In the genomic region with DNA sequence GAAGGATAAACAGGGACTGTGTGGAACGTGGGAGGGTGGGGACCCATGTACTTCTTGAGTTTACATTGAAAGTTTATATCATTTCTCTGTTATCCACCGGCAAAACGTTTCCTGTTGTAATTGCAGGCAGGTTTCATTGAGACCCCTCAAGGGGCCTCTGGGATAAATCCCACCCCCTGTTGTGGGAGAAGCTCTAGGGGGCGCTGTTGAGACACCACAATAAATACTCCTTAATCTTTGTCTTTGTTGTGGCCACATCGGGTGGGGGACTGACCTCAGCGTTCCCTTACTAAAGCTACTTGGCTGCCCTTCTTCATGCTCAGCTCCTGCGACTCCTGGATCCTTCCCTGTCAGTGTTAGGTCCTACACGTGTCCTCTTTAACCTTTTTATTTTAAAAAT, we compare ENCODE assay signal across 1 mouse cellular context.
TF ChIP-seq lines count a peak whose summit lies in the region.

No protein-coding gene starts in this region.

TF ChIP-seq in MEL, 35 proteins besides CTCF, POLR2A, EP300 and RAD21:
- TF ChIP-seq SMC3 (IDR thresholded peaks at IDR 0.05; ENCODE audit: low read depth, low read length) (no peak), HCFC1 (IDR thresholded peaks at IDR 0.05; ENCODE audit: low read depth, low read length) (no peak), MYB (IDR thresholded peaks at IDR 0.05; ENCODE audit: low read depth, low read length) (no peak), MAX (IDR thresholded peaks at IDR 0.05; ENCODE audit: low read length) (no peak), JUND (IDR thresholded peaks at IDR 0.05; ENCODE audit: low read depth, low read length) (no peak), CHD2 (IDR thresholded peaks at IDR 0.05; ENCODE audit: low read length) (no peak)
